ENCODE assay signal across 13 mouse cellular contexts in genomic region chr1:74411753-74412325, GRCm38 (mm10). TPM values are rescaled to one million over a fixed set of nuclear protein-coding genes. Genes with fewer than 3 reads are reported as not detected.
"Had no signal": no experiment of that assay in that cellular context is flagged by ENCODE, and none has a peak within 500 bp of the region (broad histone marks: within the 10 kb centered on the region; RNA-seq: fewer than 3 reads in every experiment).

No protein-coding gene starts in this region.

- DNase-seq: kidney, adult 2 months; kidney, postnatal 14 days; lung, embryonic 14.5 days; lung, postnatal 10 days; right cerebral cortex, postnatal 25 days; thymus, adult 2 months; thymus, postnatal 25 days had no signal

- H3K36me3 ChIP-seq: kidney, embryonic 15.5 days; limb, embryonic 15.5 days; liver, embryonic 12.5 days; midbrain, embryonic 12.5 days had no signal

- H3K27ac ChIP-seq: kidney, embryonic 15.5 days; limb, embryonic 15.5 days; liver, embryonic 12.5 days; midbrain, embryonic 12.5 days had no signal

- H3K4me3 ChIP-seq: kidney, embryonic 15.5 days; limb, embryonic 15.5 days; liver, embryonic 12.5 days; midbrain, embryonic 12.5 days had no signal

- H3K4me1 ChIP-seq: midbrain, embryonic 12.5 days had no signal

- H3K4me2 ChIP-seq: kidney, embryonic 15.5 days; limb, embryonic 15.5 days; liver, embryonic 12.5 days; lung, embryonic 14.5 days; midbrain, embryonic 12.5 days had no signal

- ATAC-seq: liver, embryonic 12.5 days; midbrain, embryonic 16.5 days had no signal

- H3K9me3 ChIP-seq: kidney, embryonic 15.5 days; limb, embryonic 15.5 days; midbrain, embryonic 12.5 days had no signal

- H3K27me3 ChIP-seq: kidney, embryonic 15.5 days; limb, embryonic 15.5 days; midbrain, embryonic 12.5 days had no signal

- H3K9ac ChIP-seq: kidney, embryonic 15.5 days; limb, embryonic 15.5 days; liver, embryonic 12.5 days; lung, embryonic 14.5 days; midbrain, embryonic 12.5 days had no signal

RNA-seq across cellular contexts. Expression of gene Vil1, which starts 2.7 kb away (rescaled TPM):
- total RNA-seq: megakaryocyte-erythroid progenitor cell, adult 5-6 weeks had no signal

RNA-seq across cellular contexts. Expression of gene Catip, which starts 49.9 kb away (rescaled TPM):
- total RNA-seq: megakaryocyte-erythroid progenitor cell, adult 5-6 weeks had no signal
